Mouse (Mus musculus) intestine, embryonic 14.5 days (tissue): Measurements from ENCODE around the gene Eda. TPM values are rescaled to one million over a fixed set of nuclear protein-coding genes. Genes with fewer than 3 reads are reported as not detected.

Experiments
- ATAC-seq: fragments of 200-750 bp; cut with Nextera tagmentation; replicated peaks from 2 replicates; pipeline ENCODE4 v1.8.0; 2017; ENCODE audit warnings: low read depth, moderate number of reproducible peaks, moderate TSS enrichment, moderate library complexity; ENCODE audit not compliant: low FRiP score, low TSS enrichment
- DNase-seq: peaks from one replicate; pipeline ENCODE4 v3.0.0-alpha.2; 2018; ENCODE audit warnings: low spot score
- H3K27ac ChIP-seq: fragments of 300-500 bp; sonication (generic); 2 replicates; pipeline ENCODE4 v1.5.1; 2014; ENCODE audit warnings: low read depth, mild to moderate bottlenecking, control low read depth
- H3K27me3 ChIP-seq: fragments of 300-500 bp; sonication (generic); replicated peaks from 2 replicates; pipeline ENCODE4 v1.6.1; 2014; ENCODE audit warnings: low read length, control low read depth; ENCODE audit not compliant: control insufficient read depth, insufficient read depth
- H3K36me3 ChIP-seq: fragments of 300-500 bp; sonication (generic); 2 replicates; pipeline ENCODE4 v1.6.1; 2014; ENCODE audit warnings: low read length, control low read depth; ENCODE audit not compliant: control insufficient read depth, insufficient read depth
- H3K4me1 ChIP-seq: fragments of 300-500 bp; sonication (generic); replicated peaks from 2 replicates; pipeline ENCODE4 v1.6.1; 2014; ENCODE audit warnings: low read length, control low read depth, mixed read lengths; ENCODE audit not compliant: control insufficient read depth, insufficient read depth
- H3K4me2 ChIP-seq: fragments of 300-500 bp; sonication (generic); 2 replicates; pipeline ENCODE4 v1.6.1; 2014; ENCODE audit warnings: low read length
- H3K4me3 ChIP-seq: fragments of 300-500 bp; sonication (generic); 2 replicates; pipeline ENCODE4 v1.5.1; 2014; ENCODE audit warnings: low read depth, low read length, control low read depth, mixed read lengths
- H3K9ac ChIP-seq: fragments of 300-500 bp; sonication (generic); 2 replicates; pipeline ENCODE4 v1.6.1; 2014; ENCODE audit warnings: mild to moderate bottlenecking, low read length
- H3K9me3 ChIP-seq: fragments of 300-500 bp; sonication (generic); 2 replicates; pipeline ENCODE4 v1.6.1; 2016; ENCODE audit warnings: low read length, control low read depth; ENCODE audit not compliant: control insufficient read depth
- WGBS: fragments of 180-500 bp; shearing (Covaris S2); extraction: QIAGEN DNeasy Blood & Tissue Kit; methylation state at CpG from one replicate; pipeline ENCODE4 v1.1.7; 2014; 5-methylcytosine and 5-hydroxymethylcytosine counted together
- polyA plus RNA-seq: library from polyadenylated mRNA; unstranded; fragments of >200 nt; fragmentation: Nextera tagmentation; extraction: Ambion mirVana; gene quantifications from 2 replicates; pipeline ENCODE4 v1.2.1, GENCODE M21; 2014

Eda gene
- polyA plus RNA-seq, 1 experiment from 2014 or later = 1.5 TPM

- H3K4me3 ChIP-seq = no peak overlapping the region
- WGBS = 87% methylated on average over 2 of the region's 2 CpGs
- ATAC-seq (no peak), DNase-seq (no peak)
- H3K9me3 ChIP-seq = no peaks in the 10 kb centered on the region
- no peaks in the 10 kb centered on the region for H3K27me3 ChIP-seq
- H3K36me3 ChIP-seq = no peaks in the 10 kb centered on the region
- no peaks in the 10 kb centered on the region for H3K4me1 ChIP-seq
- H3K27ac ChIP-seq = no peak overlapping the region
- H3K4me2 ChIP-seq = no peak overlapping the region
- H3K9ac ChIP-seq = no peak overlapping the region
These were observed 23.9 kb downstream of the Eda start for GRCm38 (mm10) chrX:99999342-99999741.

- Histone ChIP-seq H3K27me3 (no peaks in the 10 kb centered on the region), H3K4me1 (no peaks in the 10 kb centered on the region), H3K36me3 (no peaks in the 10 kb centered on the region), H3K9me3 (no peaks in the 10 kb centered on the region), H3K4me2 (no peak overlapping the region), H3K27ac (no peak overlapping the region), H3K9ac (no peak overlapping the region), H3K4me3 (no peak overlapping the region)
- DNase-seq (no peak), ATAC-seq (no peak)
- 17% methylated on average over 1 of the region's 1 CpGs for WGBS
These were observed 143.0 kb downstream of the Eda start for GRCm38 (mm10) chrX:100118362-100118761.

GRCm38 (mm10) chrX:100195286-100195685 lies 219.9 kb downstream of the Eda start:
- no peak overlapping the region for H3K4me2 ChIP-seq
- DNase-seq = no peak
- no peak overlapping the region for H3K4me3 ChIP-seq
- H3K9me3 ChIP-seq = no peaks in the 10 kb centered on the region
- H3K36me3 ChIP-seq = no peaks in the 10 kb centered on the region
- 36% methylated on average over 2 of the region's 2 CpGs for WGBS
- ATAC-seq = no peak
- H3K27ac ChIP-seq = no peak overlapping the region
- no peak overlapping the region for H3K9ac ChIP-seq
- no peaks in the 10 kb centered on the region for H3K27me3 ChIP-seq
- H3K4me1 ChIP-seq = no peaks in the 10 kb centered on the region

GRCm38 (mm10) chrX:100313652-100314051 lies 338.2 kb downstream of the Eda start:
- no peaks in the 10 kb centered on the region for H3K9me3 ChIP-seq
- H3K36me3 ChIP-seq = no peaks in the 10 kb centered on the region
- H3K27ac ChIP-seq = no peak overlapping the region
- H3K4me1 ChIP-seq = no peaks in the 10 kb centered on the region
- H3K4me3 ChIP-seq = no peak overlapping the region
- no peak overlapping the region for H3K9ac ChIP-seq
- DNase-seq (no peak), ATAC-seq (no peak)
- no peak overlapping the region for H3K4me2 ChIP-seq
- no peaks in the 10 kb centered on the region for H3K27me3 ChIP-seq

- DNase-seq (no peak), ATAC-seq (no peak)
- no peak overlapping the region for H3K4me3 ChIP-seq
- H3K9ac ChIP-seq = no peak overlapping the region
- no peaks in the 10 kb centered on the region for H3K36me3 ChIP-seq
- H3K4me2 ChIP-seq = no peak overlapping the region
- H3K9me3 ChIP-seq = no peaks in the 10 kb centered on the region
- H3K27ac ChIP-seq = no peak overlapping the region
- no peaks in the 10 kb centered on the region for H3K4me1 ChIP-seq
- no peaks in the 10 kb centered on the region for H3K27me3 ChIP-seq
These were observed 338.9 kb downstream of the Eda start for GRCm38 (mm10) chrX:100314172-100314902.

- ATAC-seq = no peak
- Histone ChIP-seq H3K27me3 (no peaks in the 10 kb centered on the region), H3K9me3 (no peaks in the 10 kb centered on the region), H3K27ac (no peak overlapping the region), H3K4me2 (no peak overlapping the region), H3K4me3 (no peak overlapping the region), H3K4me1 (no peaks in the 10 kb centered on the region), H3K9ac (no peak overlapping the region), H3K36me3 (no peaks in the 10 kb centered on the region)
- 77% methylated on average over 2 of the region's 2 CpGs for WGBS
- no peak for DNase-seq
These were observed 365.3 kb downstream of the Eda start for GRCm38 (mm10) chrX:100340687-100341086.

- no peaks in the 10 kb centered on the region for H3K27me3 ChIP-seq
- WGBS = 85% methylated on average over 2 of the region's 2 CpGs
- ATAC-seq (no peak), DNase-seq (no peak)
- H3K36me3 ChIP-seq = no peaks in the 10 kb centered on the region
- no peak overlapping the region for H3K4me2 ChIP-seq
- no peaks in the 10 kb centered on the region for H3K9me3 ChIP-seq
- no peak overlapping the region for H3K27ac ChIP-seq
- no peaks in the 10 kb centered on the region for H3K4me1 ChIP-seq
- no peak overlapping the region for H3K9ac ChIP-seq
- no peak overlapping the region for H3K4me3 ChIP-seq
These were observed 369.0 kb downstream of the Eda start for GRCm38 (mm10) chrX:100344433-100344832.

GRCm38 (mm10) chrX:100356974-100357373 lies 381.6 kb downstream of the Eda start:
- Histone ChIP-seq H3K9ac (no peak overlapping the region), H3K27me3 (peaks cover 10% of the 10 kb centered on the region), H3K36me3 (no peaks in the 10 kb centered on the region), H3K4me3 (no peak overlapping the region), H3K4me1 (no peaks in the 10 kb centered on the region), H3K9me3 (no peaks in the 10 kb centered on the region), H3K27ac (no peak overlapping the region), H3K4me2 (no peak overlapping the region)
- DNase-seq (no peak), ATAC-seq (no peak)
- 53% methylated on average over 2 of the region's 2 CpGs for WGBS

- H3K9me3 ChIP-seq = no peaks in the 10 kb centered on the region
- no peak overlapping the region for H3K4me2 ChIP-seq
- no peak overlapping the region for H3K4me3 ChIP-seq
- DNase-seq (no peak), ATAC-seq (no peak)
- H3K36me3 ChIP-seq = no peaks in the 10 kb centered on the region
- no peak overlapping the region for H3K27ac ChIP-seq
- H3K9ac ChIP-seq = no peak overlapping the region
- no peaks in the 10 kb centered on the region for H3K27me3 ChIP-seq
- 88% methylated on average over 1 of the region's 1 CpGs for WGBS
- H3K4me1 ChIP-seq = no peaks in the 10 kb centered on the region
These were observed 414.5 kb downstream of the Eda start for GRCm38 (mm10) chrX:100389887-100390286.
